Mouse (Mus musculus): ENCODE data around the gene Ndufc2. TPM values are rescaled to one million over a fixed set of nuclear protein-coding genes. Genes with fewer than 3 reads are reported as not detected.

Gene Ndufc2
- polyA plus RNA-seq, 1 experiment from 2014 or later: 530 TPM

GRCm38 (mm10) chr7:97383496-97384132 lies 16.2 kb upstream of the Ndufc2 start:
- H3K27me3 ChIP-seq (ENCODE audit: control insufficient read depth, insufficient read depth, low read length): no peaks in the 10 kb centered on the region
- H3K4me3 ChIP-seq (ENCODE audit: low read depth, low read length): no peak overlapping the region
- 80% methylated on average over 10 of the region's 10 CpGs for WGBS
- H3K36me3 ChIP-seq (ENCODE audit: control insufficient read depth, insufficient read depth, low read length): peaks cover 10% of the 10 kb centered on the region
- no peak overlapping the region for H3K27ac ChIP-seq (ENCODE audit: low read depth, low read length)
- H3K4me2 ChIP-seq (ENCODE audit: low read depth, low read length): no peak overlapping the region
- ATAC-seq (ENCODE audit: low read depth): no peak
- H3K9ac ChIP-seq (replicated peaks; ENCODE audit: low read depth, low read length): no peak overlapping the region
- H3K4me1 ChIP-seq (ENCODE audit: control insufficient read depth, insufficient read depth, low read length): no peaks in the 10 kb centered on the region
- no peaks in the 10 kb centered on the region for H3K9me3 ChIP-seq (ENCODE audit: control insufficient read depth, low read length)

- Histone ChIP-seq H3K27ac (ENCODE audit: low read depth, low read length) (no peak overlapping the region), H3K4me2 (ENCODE audit: low read depth, low read length) (no peak overlapping the region), H3K4me1 (ENCODE audit: control insufficient read depth, insufficient read depth, low read length) (no peaks in the 10 kb centered on the region), H3K27me3 (ENCODE audit: control insufficient read depth, insufficient read depth, low read length) (no peaks in the 10 kb centered on the region), H3K4me3 (ENCODE audit: low read depth, low read length) (no peak overlapping the region), H3K9me3 (ENCODE audit: control insufficient read depth, low read length) (no peaks in the 10 kb centered on the region), H3K36me3 (ENCODE audit: control insufficient read depth, insufficient read depth, low read length) (peaks cover 10% of the 10 kb centered on the region; the same call in 1 of the 2 replicates), H3K9ac (replicated peaks; ENCODE audit: low read depth, low read length) (no peak overlapping the region)
- ATAC-seq (ENCODE audit: low read depth): no peak
- 92% methylated on average over 7 of the region's 7 CpGs for WGBS
Observed at GRCm38 (mm10) chr7:97386106-97386805, 13.5 kb upstream of the Ndufc2 start.

GRCm38 (mm10) chr7:97386806-97387370 lies 12.9 kb upstream of the Ndufc2 start:
- Histone ChIP-seq H3K27ac (ENCODE audit: low read depth, low read length) (no peak overlapping the region), H3K27me3 (ENCODE audit: control insufficient read depth, insufficient read depth, low read length) (no peaks in the 10 kb centered on the region), H3K4me2 (ENCODE audit: low read depth, low read length) (no peak overlapping the region), H3K4me1 (ENCODE audit: control insufficient read depth, insufficient read depth, low read length) (no peaks in the 10 kb centered on the region), H3K9ac (replicated peaks; ENCODE audit: low read depth, low read length) (no peak overlapping the region), H3K36me3 (ENCODE audit: control insufficient read depth, insufficient read depth, low read length) (peaks cover 10% of the 10 kb centered on the region; the same call in 1 of the 2 replicates), H3K4me3 (ENCODE audit: low read depth, low read length) (no peak overlapping the region), H3K9me3 (ENCODE audit: control insufficient read depth, low read length) (no peaks in the 10 kb centered on the region)
- 87% methylated on average over 5 of the region's 5 CpGs for WGBS
- ATAC-seq (ENCODE audit: low read depth): no peak

GRCm38 (mm10) chr7:97387561-97388147 lies 12.1 kb upstream of the Ndufc2 start:
- no peak overlapping the region for H3K4me3 ChIP-seq (ENCODE audit: low read depth, low read length)
- H3K9me3 ChIP-seq (ENCODE audit: control insufficient read depth, low read length): no peaks in the 10 kb centered on the region
- no peak overlapping the region for H3K27ac ChIP-seq (ENCODE audit: low read depth, low read length)
- peaks cover 8% of the 10 kb centered on the region; the same call in 1 of the 2 replicates for H3K36me3 ChIP-seq (ENCODE audit: control insufficient read depth, insufficient read depth, low read length)
- no peak overlapping the region for H3K9ac ChIP-seq (replicated peaks; ENCODE audit: low read depth, low read length)
- H3K27me3 ChIP-seq (ENCODE audit: control insufficient read depth, insufficient read depth, low read length): no peaks in the 10 kb centered on the region
- H3K4me2 ChIP-seq (ENCODE audit: low read depth, low read length): no peak overlapping the region
- no peaks in the 10 kb centered on the region for H3K4me1 ChIP-seq (ENCODE audit: control insufficient read depth, insufficient read depth, low read length)
- WGBS: 91% methylated on average over 8 of the region's 8 CpGs
- no peak for ATAC-seq (ENCODE audit: low read depth)

GRCm38 (mm10) chr7:97388541-97388940 lies 11.3 kb upstream of the Ndufc2 start:
- H3K4me1 ChIP-seq (ENCODE audit: control insufficient read depth, insufficient read depth, low read length): no peaks in the 10 kb centered on the region
- H3K4me3 ChIP-seq (ENCODE audit: low read depth, low read length): no peak overlapping the region
- no peaks in the 10 kb centered on the region for H3K36me3 ChIP-seq (ENCODE audit: control insufficient read depth, insufficient read depth, low read length)
- ATAC-seq (ENCODE audit: low read depth): no peak
- no peaks in the 10 kb centered on the region for H3K9me3 ChIP-seq (ENCODE audit: control insufficient read depth, low read length)
- no peak overlapping the region for H3K4me2 ChIP-seq (ENCODE audit: low read depth, low read length)
- H3K27ac ChIP-seq (ENCODE audit: low read depth, low read length): no peak overlapping the region
- WGBS: 99% methylated on average over 4 of the region's 4 CpGs
- no peak overlapping the region for H3K9ac ChIP-seq (replicated peaks; ENCODE audit: low read depth, low read length)
- no peaks in the 10 kb centered on the region for H3K27me3 ChIP-seq (ENCODE audit: control insufficient read depth, insufficient read depth, low read length)

GRCm38 (mm10) chr7:97391293-97392078 lies 8.3 kb upstream of the Ndufc2 start:
- Histone ChIP-seq H3K4me1 (ENCODE audit: control insufficient read depth, insufficient read depth, low read length) (no peaks in the 10 kb centered on the region), H3K4me3 (ENCODE audit: low read depth, low read length) (no peak overlapping the region), H3K9ac (replicated peaks; ENCODE audit: low read depth, low read length) (no peak overlapping the region), H3K27ac (ENCODE audit: low read depth, low read length) (no peak overlapping the region), H3K36me3 (ENCODE audit: control insufficient read depth, insufficient read depth, low read length) (no peaks in the 10 kb centered on the region), H3K9me3 (ENCODE audit: control insufficient read depth, low read length) (no peaks in the 10 kb centered on the region), H3K27me3 (ENCODE audit: control insufficient read depth, insufficient read depth, low read length) (no peaks in the 10 kb centered on the region), H3K4me2 (ENCODE audit: low read depth, low read length) (no peak overlapping the region)
- WGBS: 37% methylated on average over 13 of the region's 13 CpGs
- peak; percentile 87 for ATAC-seq (ENCODE audit: low read depth)

GRCm38 (mm10) chr7:97392079-97392445 lies 7.7 kb upstream of the Ndufc2 start:
- H3K27ac ChIP-seq (ENCODE audit: low read depth, low read length): no peak overlapping the region
- peak; percentile 38; the same call in 1 of the 2 replicates for ATAC-seq (ENCODE audit: low read depth)
- H3K27me3 ChIP-seq (ENCODE audit: control insufficient read depth, insufficient read depth, low read length): no peaks in the 10 kb centered on the region
- H3K36me3 ChIP-seq (ENCODE audit: control insufficient read depth, insufficient read depth, low read length): no peaks in the 10 kb centered on the region
- 65% methylated on average over 6 of the region's 6 CpGs for WGBS
- no peak overlapping the region for H3K4me2 ChIP-seq (ENCODE audit: low read depth, low read length)
- no peak overlapping the region for H3K9ac ChIP-seq (replicated peaks; ENCODE audit: low read depth, low read length)
- no peaks in the 10 kb centered on the region for H3K9me3 ChIP-seq (ENCODE audit: control insufficient read depth, low read length)
- H3K4me3 ChIP-seq (ENCODE audit: low read depth, low read length): no peak overlapping the region
- H3K4me1 ChIP-seq (ENCODE audit: control insufficient read depth, insufficient read depth, low read length): no peaks in the 10 kb centered on the region

GRCm38 (mm10) chr7:97394375-97394774 lies 5.4 kb upstream of the Ndufc2 start:
- no peak for ATAC-seq (ENCODE audit: low read depth)
- Histone ChIP-seq H3K9me3 (ENCODE audit: control insufficient read depth, low read length) (no peaks in the 10 kb centered on the region), H3K27ac (ENCODE audit: low read depth, low read length) (no peak overlapping the region), H3K36me3 (ENCODE audit: control insufficient read depth, insufficient read depth, low read length) (no peaks in the 10 kb centered on the region), H3K4me2 (ENCODE audit: low read depth, low read length) (no peak overlapping the region), H3K4me3 (ENCODE audit: low read depth, low read length) (no peak overlapping the region), H3K4me1 (ENCODE audit: control insufficient read depth, insufficient read depth, low read length) (no peaks in the 10 kb centered on the region), H3K9ac (replicated peaks; ENCODE audit: low read depth, low read length) (no peak overlapping the region), H3K27me3 (ENCODE audit: control insufficient read depth, insufficient read depth, low read length) (no peaks in the 10 kb centered on the region)
- 65% methylated on average over 2 of the region's 2 CpGs for WGBS

Measured in neural tube, embryonic 14.5 days (tissue).